Mouse (Mus musculus) hematopoietic stem cell, adult 5-6 weeks (primary cell): ENCODE measurements at regions not wholly inside any gene's neighbourhood (a gene's known extent, or its start where the extent isn't known, plus 50 kb on each side); places are given as distances from the start of the nearest gene placed in this dataset.

ENCODE experiments used
- ATAC-seq, 2 experiments: fragments of 125-278 bp in 1 of 2; replicated peaks in 1 of 2; 2 replicates each; pipeline ENCODE4 v1.8.0; 2016 to 2017; ENCODE audit warnings: inconsistent platforms in 2 of 2, mild to moderate bottlenecking in 2 of 2, moderate number of reproducible peaks in 2 of 2, low read depth in 1 of 2, moderate TSS enrichment in 1 of 2; ENCODE audit not compliant: low FRiP score in 2 of 2, poor library complexity in 2 of 2, severe bottlenecking in 2 of 2, insufficient read depth in 1 of 2, low TSS enrichment in 1 of 2

GRCm38 (mm10) chr9:41588466-41589425 lies 427.2 kb upstream of the Ubash3b start:
- no peak for ATAC-seq

- ATAC-seq, result no peak
Observed at GRCm38 (mm10) chr9:41587762-41588161, 426.3 kb upstream of the Ubash3b start.

GRCm38 (mm10) chr9:41586966-41587570 lies 425.6 kb upstream of the Ubash3b start:
- no peak for ATAC-seq

- no peak for ATAC-seq
Observed at GRCm38 (mm10) chr9:41586291-41586690, 424.8 kb upstream of the Ubash3b start.

- ATAC-seq, result no peak
Observed at GRCm38 (mm10) chr9:41585771-41586170, 424.3 kb upstream of the Ubash3b start.

- no peak for ATAC-seq
Observed at GRCm38 (mm10) chr9:41585012-41585411, 423.5 kb upstream of the Ubash3b start.

- no peak for ATAC-seq
Observed at GRCm38 (mm10) chr9:41583711-41584329, 422.3 kb upstream of the Ubash3b start.

- ATAC-seq, result no peak
Observed at GRCm38 (mm10) chr9:41583276-41583675, 421.8 kb upstream of the Ubash3b start.

GRCm38 (mm10) chr9:41582711-41583236 lies 421.3 kb upstream of the Ubash3b start:
- no peak for ATAC-seq

GRCm38 (mm10) chr9:41582171-41582570 lies 420.7 kb upstream of the Ubash3b start:
- no peak for ATAC-seq

- ATAC-seq, result no peak
Observed at GRCm38 (mm10) chr9:41581741-41582140, 420.2 kb upstream of the Ubash3b start.

- no peak for ATAC-seq
Observed at GRCm38 (mm10) chr9:41581152-41581551, 419.7 kb upstream of the Ubash3b start.

- ATAC-seq, result no peak
Observed at GRCm38 (mm10) chr9:41580611-41581041, 419.1 kb upstream of the Ubash3b start.

GRCm38 (mm10) chr9:41580067-41580466 lies 418.6 kb upstream of the Ubash3b start:
- ATAC-seq, result no peak

GRCm38 (mm10) chr9:41579107-41580014 lies 417.9 kb upstream of the Ubash3b start:
- ATAC-seq, result no peak

GRCm38 (mm10) chr9:41578221-41579106 lies 417.0 kb upstream of the Ubash3b start:
- no peak for ATAC-seq
